Mouse (Mus musculus) heart, embryonic 14.5 days (tissue): ENCODE data around the gene Atmin. TPM values are rescaled to one million over a fixed set of nuclear protein-coding genes. Genes with fewer than 3 reads are reported as not detected.
A peak's percentile ranks its signal among the peaks of the same experiment; 100 is the strongest.

Experiments
- ATAC-seq: fragments of 200-750 bp; cut with Nextera tagmentation; 2 replicates; pipeline ENCODE4 v1.8.0; 2017; ENCODE audit warnings: low read depth, moderate TSS enrichment; ENCODE audit not compliant: insufficient number of reproducible peaks, insufficient read depth, low FRiP score
- H3K27ac ChIP-seq, 2 experiments: fragments of 200-500 bp in 1 of 2; fragments of 300-500 bp in 1 of 2; sonication (generic) in 1 of 2; replicated peaks in 1 of 2; 2 replicates each; pipeline ENCODE4 v1.5.1; 2012 to 2014; ENCODE audit warnings: low read depth in 2 of 2, low read length in 2 of 2, control low read depth in 1 of 2, mild to moderate bottlenecking in 1 of 2, mixed read lengths in 1 of 2; ENCODE audit not compliant: control insufficient read depth in 1 of 2, insufficient read depth in 1 of 2
- H3K27me3 ChIP-seq: fragments of 300-500 bp; sonication (generic); 2 replicates; pipeline ENCODE4 v1.6.1; 2014; ENCODE audit warnings: mild to moderate bottlenecking, low read length, control low read depth; ENCODE audit not compliant: control insufficient read depth, insufficient read depth
- H3K36me3 ChIP-seq: fragments of 300-500 bp; sonication (generic); 2 replicates; pipeline ENCODE4 v1.6.1; 2014; ENCODE audit warnings: mild to moderate bottlenecking, control low read depth, low read length, mixed read lengths; ENCODE audit not compliant: control insufficient read depth, insufficient read depth
- H3K4me1 ChIP-seq, 2 experiments: fragments of 200-500 bp in 1 of 2; fragments of 300-500 bp in 1 of 2; sonication (generic) in 1 of 2; 2 replicates each; pipeline ENCODE4 v1.6.1; 2012 to 2014; ENCODE audit warnings: low read length in 2 of 2, control low read depth in 1 of 2, mixed read lengths in 1 of 2; ENCODE audit not compliant: control insufficient read depth in 2 of 2, insufficient read depth in 2 of 2
- H3K4me2 ChIP-seq: fragments of 300-500 bp; sonication (generic); 2 replicates; pipeline ENCODE4 v1.6.1; 2014; ENCODE audit warnings: mild to moderate bottlenecking, low read length
- H3K4me3 ChIP-seq, 2 experiments: fragments of 200-500 bp in 1 of 2; fragments of 300-500 bp in 1 of 2; sonication (generic) in 1 of 2; 2 replicates each; pipeline ENCODE4 v1.5.1; 2012 to 2014; ENCODE audit warnings: low read length in 2 of 2, mild to moderate bottlenecking in 2 of 2, control low read depth in 1 of 2, low read depth in 1 of 2, moderate library complexity in 1 of 2; ENCODE audit not compliant: control insufficient read depth in 1 of 2, insufficient read depth in 1 of 2
- H3K9ac ChIP-seq: fragments of 300-500 bp; sonication (generic); 2 replicates; pipeline ENCODE4 v1.6.1; 2014; ENCODE audit warnings: mild to moderate bottlenecking, low read length
- H3K9me3 ChIP-seq: fragments of 300-500 bp; sonication (generic); 2 replicates; pipeline ENCODE4 v1.6.1; 2016; ENCODE audit warnings: low read length, control low read depth; ENCODE audit not compliant: control insufficient read depth
- WGBS: fragments of 180-500 bp; shearing (Covaris S2); extraction: QIAGEN DNeasy Blood & Tissue Kit; methylation state at CpG from one replicate; pipeline ENCODE4 v1.1.7; 2014; 5-methylcytosine and 5-hydroxymethylcytosine counted together
- polyA plus RNA-seq: library from polyadenylated mRNA; unstranded; fragments of >200 nt; fragmentation: Nextera tagmentation; extraction: Ambion mirVana; gene quantifications from 2 replicates; pipeline ENCODE4 v1.2.1, GENCODE M21; 2014

Gene Atmin
- polyA plus RNA-seq, 1 experiment from 2014 or later, result 11.6 TPM

- peak within 1 kb of the TSS; percentile 87 for H3K9ac ChIP-seq
- peak; percentile 94 for ATAC-seq
- H3K4me3 ChIP-seq, result peak within 1 kb of the TSS; percentile 80 to 84
- peaks cover 41% of the 10 kb centered on the region for H3K36me3 ChIP-seq
- WGBS, result under 1% methylated on average over 57 of the region's 57 CpGs
- H3K27me3 ChIP-seq, result no peaks in the 10 kb centered on the region
- H3K9me3 ChIP-seq, result no peaks in the 10 kb centered on the region
- peaks cover 6 to 14% of the 10 kb centered on the region in 2 experiments for H3K4me1 ChIP-seq
- H3K4me2 ChIP-seq, result peak within 1 kb of the TSS; percentile 67
- peak within 1 kb of the TSS; percentile 90 to 92 for H3K27ac ChIP-seq
Measured at GRCm38 (mm10) chr8:116921337-116922059, 21.7 kb upstream of the Atmin start, which contains the start of the genes Cmc2 and Cenpn. Gene Cmc2, minus strand, starts transcription at chr8:116921455. Gene Cenpn, plus strand, starts transcription at chr8:116921730.

- H3K4me1 ChIP-seq, result peaks cover 6 to 14% of the 10 kb centered on the region in 2 experiments
- no peaks in the 10 kb centered on the region for H3K9me3 ChIP-seq
- peaks cover 42% of the 10 kb centered on the region for H3K36me3 ChIP-seq
- H3K4me3 ChIP-seq, result peak overlapping the region; percentile 80 to 84
- 27% methylated on average over 17 of the region's 17 CpGs for WGBS
- peak overlapping the region; percentile 87 for H3K9ac ChIP-seq
- H3K4me2 ChIP-seq, result peak overlapping the region; percentile 67
- no peak for ATAC-seq
- H3K27ac ChIP-seq, result peak overlapping the region; percentile 68 to 92
- no peaks in the 10 kb centered on the region for H3K27me3 ChIP-seq
Measured at GRCm38 (mm10) chr8:116922060-116922757, 21.0 kb upstream of the Atmin start.

GRCm38 (mm10) chr8:116923526-116923925 is 19.7 kb upstream of the Atmin start:
- Histone ChIP-seq H3K9ac (no peak overlapping the region), H3K9me3 (no peaks in the 10 kb centered on the region), H3K36me3 (peaks cover 50% of the 10 kb centered on the region), H3K4me1 (peaks cover 6 to 14% of the 10 kb centered on the region in 2 experiments), H3K4me2 (no peak overlapping the region), H3K4me3 (no peak overlapping the region), H3K27ac (no peak overlapping the region), H3K27me3 (no peaks in the 10 kb centered on the region)
- WGBS, result 81% methylated on average over 8 of the region's 8 CpGs
- no peak for ATAC-seq

- Histone ChIP-seq H3K4me1 (no peaks in the 10 kb centered on the region), H3K9ac (no peak overlapping the region), H3K4me3 (no peak overlapping the region), H3K27ac (no peak overlapping the region), H3K27me3 (no peaks in the 10 kb centered on the region), H3K4me2 (no peak overlapping the region), H3K9me3 (no peaks in the 10 kb centered on the region), H3K36me3 (peaks cover 86% of the 10 kb centered on the region)
- 82% methylated on average over 9 of the region's 9 CpGs for WGBS
- no peak for ATAC-seq
Measured at GRCm38 (mm10) chr8:116927880-116928279, 15.3 kb upstream of the Atmin start.

DNA sequence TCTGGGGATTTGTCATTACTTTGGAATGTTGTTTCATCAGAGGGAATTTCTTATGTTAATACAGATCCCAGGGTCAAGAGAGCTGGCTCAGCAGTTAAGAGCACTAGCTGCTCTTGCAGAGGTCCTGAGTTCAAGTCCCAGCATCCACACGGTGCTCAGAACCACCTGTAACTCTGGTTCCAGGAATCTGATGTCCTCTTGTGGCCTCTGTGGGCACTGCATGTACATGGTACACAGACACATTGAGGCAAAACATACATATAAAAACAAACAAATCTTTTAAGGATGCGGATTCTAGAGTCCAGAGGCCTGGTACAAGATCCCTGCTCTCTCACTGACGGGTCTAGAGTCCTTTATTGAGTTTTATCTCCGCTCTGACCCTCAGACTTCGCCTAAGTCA is 14.6 kb upstream of the Atmin start:
- H3K27ac ChIP-seq, result no peak overlapping the region
- 86% methylated on average over 5 of the region's 5 CpGs for WGBS
- H3K4me3 ChIP-seq, result no peak overlapping the region
- ATAC-seq, result no peak
- no peak overlapping the region for H3K4me2 ChIP-seq
- H3K36me3 ChIP-seq, result peaks cover 93% of the 10 kb centered on the region
- no peaks in the 10 kb centered on the region for H3K9me3 ChIP-seq
- H3K9ac ChIP-seq, result no peak overlapping the region
- H3K4me1 ChIP-seq, result no peaks in the 10 kb centered on the region
- H3K27me3 ChIP-seq, result no peaks in the 10 kb centered on the region

GRCm38 (mm10) chr8:116934976-116935375 is 8.2 kb upstream of the Atmin start:
- Histone ChIP-seq H3K36me3 (peaks cover 87% of the 10 kb centered on the region), H3K9ac (no peak overlapping the region), H3K4me2 (no peak overlapping the region), H3K4me3 (no peak overlapping the region), H3K27me3 (no peaks in the 10 kb centered on the region), H3K9me3 (no peaks in the 10 kb centered on the region), H3K4me1 (no peaks in the 10 kb centered on the region), H3K27ac (no peak overlapping the region)
- no peak for ATAC-seq
- 95% methylated on average over 4 of the region's 4 CpGs for WGBS

DNA sequence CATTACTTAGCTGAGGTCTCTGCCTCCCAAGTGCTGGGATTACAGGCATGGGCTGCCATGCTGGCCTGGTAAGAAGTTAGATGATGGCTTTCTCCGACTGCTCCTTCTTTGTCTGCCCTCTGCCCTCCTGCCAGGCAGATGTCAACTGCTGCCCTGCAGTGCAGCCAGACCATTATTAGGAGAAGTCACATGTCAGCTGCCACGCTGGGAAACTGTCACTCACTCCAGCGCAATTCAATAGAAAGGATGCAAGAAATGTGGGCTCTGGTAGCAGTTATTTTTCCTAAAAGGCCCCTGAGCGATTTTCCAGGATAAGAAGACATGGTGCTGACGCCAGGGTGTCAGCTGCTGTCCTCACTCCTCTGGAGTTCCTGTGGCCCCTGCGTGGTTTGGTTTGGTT is 7.7 kb upstream of the Atmin start:
- Histone ChIP-seq H3K4me2 (no peak overlapping the region), H3K4me1 (no peaks in the 10 kb centered on the region), H3K27ac (no peak overlapping the region), H3K36me3 (peaks cover 85% of the 10 kb centered on the region), H3K27me3 (no peaks in the 10 kb centered on the region), H3K9ac (no peak overlapping the region), H3K9me3 (no peaks in the 10 kb centered on the region), H3K4me3 (no peak overlapping the region)
- no peak for ATAC-seq
- 75% methylated on average over 6 of the region's 6 CpGs for WGBS
